Mouse (Mus musculus): ENCODE measurements at regions not wholly inside any gene's neighbourhood (a gene's known extent, or its start where the extent isn't known, plus 50 kb on each side); places are given as distances from the start of the nearest gene placed in this dataset.

- DNase-seq, result no peak
- intact Hi-C loops (cut with DNase I), result no loop called here
Measured at GRCm38 (mm10) chr5:64600811-64601210, 202.4 kb upstream of the Klf3 start.

- intact Hi-C loops (cut with DNase I), result no loop called here
- no peak for DNase-seq
Measured at GRCm38 (mm10) chr5:64601285-64601684, 201.9 kb upstream of the Klf3 start.

GRCm38 (mm10) chr5:64601832-64602231, 201.4 kb upstream of the Klf3 start:
- intact Hi-C loops (cut with DNase I), result no loop called here
- DNase-seq, result no peak

GRCm38 (mm10) chr5:64602356-64602936, 200.7 kb upstream of the Klf3 start:
- DNase-seq, result no peak
- intact Hi-C loops (cut with DNase I), result no loop called here

- no peak for DNase-seq
- intact Hi-C loops (cut with DNase I), result no loop called here
Measured at GRCm38 (mm10) chr5:64602996-64603755, 200.0 kb upstream of the Klf3 start.

- DNase-seq, result no peak
Measured at GRCm38 (mm10) chr5:64605171-64605570, 198.0 kb upstream of the Klf3 start.

GRCm38 (mm10) chr5:64605991-64606390, 197.2 kb upstream of the Klf3 start:
- intact Hi-C loops (cut with DNase I), result no loop called here
- no peak for DNase-seq

More at GRCm38 (mm10) chr5:64605171-64605570, 198.0 kb upstream of the Klf3 start:
- intact Hi-C loops (cut with DNase I), result no loop called here

- intact Hi-C loops (cut with DNase I), result no loop called here
- DNase-seq, result no peak
Measured at GRCm38 (mm10) chr5:64609378-64610087, 193.7 kb upstream of the Klf3 start.

GRCm38 (mm10) chr5:64610146-64610545, 193.0 kb upstream of the Klf3 start:
- no peak for DNase-seq
- intact Hi-C loops (cut with DNase I), result no loop called here

GRCm38 (mm10) chr5:64610562-64611405, 192.4 kb upstream of the Klf3 start:
- intact Hi-C loops (cut with DNase I), result no loop called here
- DNase-seq, result peak; percentile 76 to 81

- DNase-seq, result no peak
- intact Hi-C loops (cut with DNase I), result no loop called here
Measured at GRCm38 (mm10) chr5:64612017-64612416, 191.2 kb upstream of the Klf3 start.

- intact Hi-C loops (cut with DNase I), result no loop called here
Measured at GRCm38 (mm10) chr5:64613696-64614095, 189.5 kb upstream of the Klf3 start.

GRCm38 (mm10) chr5:64618126-64618525, 185.1 kb upstream of the Klf3 start:
- intact Hi-C loops (cut with DNase I), result no loop called here
- DNase-seq, result no peak

More at GRCm38 (mm10) chr5:64613696-64614095, 189.5 kb upstream of the Klf3 start:
- no peak for DNase-seq

GRCm38 (mm10) chr5:64619752-64620151, 183.4 kb upstream of the Klf3 start:
- intact Hi-C loops (cut with DNase I), result no loop called here
- DNase-seq, result no peak

- intact Hi-C loops (cut with DNase I), result no loop called here
- no peak for DNase-seq
Measured at GRCm38 (mm10) chr5:64620726-64621125, 182.5 kb upstream of the Klf3 start.

GRCm38 (mm10) chr5:64621386-64621785, 181.8 kb upstream of the Klf3 start:
- intact Hi-C loops (cut with DNase I), result no loop called here
- DNase-seq, result no peak

- intact Hi-C loops (cut with DNase I), result no loop called here
- DNase-seq, result no peak
Measured at GRCm38 (mm10) chr5:64623653-64624052, 179.5 kb upstream of the Klf3 start.

GRCm38 (mm10) chr5:64624205-64624604, 179.0 kb upstream of the Klf3 start:
- DNase-seq, result no peak

GRCm38 (mm10) chr5:64625421-64625820, 177.8 kb upstream of the Klf3 start:
- intact Hi-C loops (cut with DNase I), result no loop called here
- no peak for DNase-seq

More at GRCm38 (mm10) chr5:64624205-64624604, 179.0 kb upstream of the Klf3 start:
- intact Hi-C loops (cut with DNase I), result no loop called here

- DNase-seq, result no peak
- intact Hi-C loops (cut with DNase I), result no loop called here
Measured at GRCm38 (mm10) chr5:64625841-64626298, 177.3 kb upstream of the Klf3 start.

GRCm38 (mm10) chr5:64626351-64626750, 176.8 kb upstream of the Klf3 start:
- intact Hi-C loops (cut with DNase I), result no loop called here
- DNase-seq, result peak; percentile 60 to 67
